ENCODE assay signal across 13 mouse cellular contexts in the genomic region with DNA sequence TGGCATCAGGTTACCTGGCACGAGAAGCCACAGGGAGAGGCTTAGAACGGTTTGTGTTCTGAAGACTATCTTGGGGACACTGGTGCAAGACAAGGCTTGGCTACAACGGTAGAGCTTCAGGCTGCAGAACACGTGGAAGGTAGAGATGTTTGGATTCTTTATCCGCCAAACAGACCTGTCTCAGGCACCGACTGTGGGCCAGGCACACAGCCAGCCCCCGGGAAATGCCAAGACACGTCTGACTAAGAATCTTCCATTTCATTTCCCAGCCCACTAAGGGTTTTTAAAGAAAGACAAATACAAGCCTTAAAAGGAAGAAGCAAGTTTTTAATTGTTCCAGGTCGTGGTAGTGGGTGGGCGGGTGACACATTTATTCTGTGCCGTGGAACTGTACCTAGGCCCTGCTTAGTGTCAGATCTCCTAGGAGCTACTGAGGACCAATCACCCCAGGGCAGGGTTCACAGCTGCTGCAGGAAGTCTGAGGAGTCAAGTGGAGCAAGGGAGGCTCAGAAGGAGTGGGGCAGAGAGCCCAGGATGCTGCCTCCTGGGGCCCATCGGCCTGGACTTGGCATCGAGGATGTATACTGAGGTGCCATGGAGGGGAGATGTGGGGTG. TPM values are rescaled to one million over a fixed set of nuclear protein-coding genes. Genes with fewer than 3 reads are reported as not detected.
A peak's percentile ranks its signal among the peaks of the same experiment; 100 is the strongest.
DNase-seq lines count a peak whose midpoint lies in the region; ATAC-seq and TF ChIP-seq lines count a peak whose summit lies in the region.
"Had no signal": no experiment of that assay in that cellular context is flagged by ENCODE, and none has a peak within 500 bp of the region (broad histone marks: within the 10 kb centered on the region; RNA-seq: fewer than 3 reads in every experiment).

No protein-coding gene starts in this region.

- intact Hi-C loops in left cerebral cortex, adult 2 months (cut with DNase I), result no loop called here

- no peaks in the 10 kb centered on the region for H3K9me3 ChIP-seq in stomach, postnatal 0 days (ENCODE audit: control insufficient read depth, low read length)
- H3K9me3 ChIP-seq in midbrain, embryonic 13.5 days, result no peaks in the 10 kb centered on the region
- no peaks in the 10 kb centered on the region for H3K9me3 ChIP-seq in liver, embryonic 12.5 days (replicated peaks)
- H3K9me3 ChIP-seq: G1E; hindbrain, embryonic 12.5 days had no signal

- no peak overlapping the region for H3K9ac ChIP-seq in stomach, postnatal 0 days (ENCODE audit: low read length)
- no peak overlapping the region for H3K9ac ChIP-seq in midbrain, embryonic 13.5 days (replicated peaks)
- no peak overlapping the region for H3K9ac ChIP-seq in liver, embryonic 12.5 days
- H3K9ac ChIP-seq: forebrain, postnatal 0 days; hindbrain, embryonic 12.5 days had no signal

- DNase-seq in left cerebral cortex, adult 2 months (ENCODE audit: extremely low spot score in 1 of 2, low spot score in 2 of 2), result peak; percentile 49 to 59
- no peak for DNase-seq in left cerebral cortex, adult 11 months (ENCODE audit: low spot score)
- DNase-seq in cerebellum, postnatal 10 days, result peak; percentile 81 to 83
- DNase-seq in left cerebral cortex, adult 8-10 months (ENCODE audit: low spot score in 2 of 2), result peak; percentile 42 to 74
- DNase-seq in stomach, postnatal 0 days (ENCODE audit: low spot score), result no peak
- DNase-seq: forebrain, postnatal 0 days; kidney, postnatal 36 days had no signal

- no peak for TF ChIP-seq CTCF in left cerebral cortex, adult 2 months (IDR thresholded peaks at IDR 0.05)
- no peak for TF ChIP-seq CTCF in stomach, postnatal 0 days (IDR thresholded peaks at IDR 0.05; ENCODE audit: low read depth)

- no peaks in the 10 kb centered on the region for H3K36me3 ChIP-seq in stomach, postnatal 0 days (ENCODE audit: control insufficient read depth, insufficient read depth, low read length)
- peaks cover 49% of the 10 kb centered on the region for H3K36me3 ChIP-seq in midbrain, embryonic 13.5 days
- H3K36me3 ChIP-seq in liver, embryonic 12.5 days, result no peaks in the 10 kb centered on the region
- H3K36me3 ChIP-seq: G1E had no signal

- no peak overlapping the region for H3K4me2 ChIP-seq in stomach, postnatal 0 days (replicated peaks; ENCODE audit: low read depth)
- H3K4me2 ChIP-seq in midbrain, embryonic 13.5 days (replicated peaks), result no peak overlapping the region
- no peak overlapping the region for H3K4me2 ChIP-seq in liver, embryonic 12.5 days
- H3K4me2 ChIP-seq: hindbrain, embryonic 12.5 days had no signal

- H3K27me3 ChIP-seq in stomach, postnatal 0 days (ENCODE audit: control insufficient read depth, insufficient read depth, low read length), result no peaks in the 10 kb centered on the region
- no peaks in the 10 kb centered on the region for H3K27me3 ChIP-seq in midbrain, embryonic 13.5 days
- peaks cover 5% of the 10 kb centered on the region; the same call in 1 of the 2 replicates for H3K27me3 ChIP-seq in liver, embryonic 12.5 days (replicated peaks)
- H3K27me3 ChIP-seq: hindbrain, embryonic 12.5 days had no signal

- H3K4me1 ChIP-seq in stomach, postnatal 0 days (replicated peaks; ENCODE audit: control insufficient read depth, insufficient read depth), result no peaks in the 10 kb centered on the region
- H3K4me1 ChIP-seq in midbrain, embryonic 13.5 days (replicated peaks), result peaks cover 47% of the 10 kb centered on the region
- H3K4me1 ChIP-seq in liver, embryonic 12.5 days, result no peaks in the 10 kb centered on the region

- no peak for ATAC-seq in stomach, postnatal 0 days (ENCODE audit: low FRiP score, low TSS enrichment)
- no peak for ATAC-seq in midbrain, embryonic 13.5 days
- ATAC-seq in liver, embryonic 12.5 days, result no peak
- ATAC-seq: forebrain, postnatal 0 days; lung, postnatal 0 days had no signal

- H3K4me3 ChIP-seq in left cerebral cortex, adult 2 months, result no peak overlapping the region
- no peak overlapping the region for H3K4me3 ChIP-seq in stomach, postnatal 0 days (ENCODE audit: low read depth, low read length)
- no peak overlapping the region for H3K4me3 ChIP-seq in midbrain, embryonic 13.5 days (replicated peaks)
- no peak overlapping the region for H3K4me3 ChIP-seq in liver, embryonic 12.5 days
- H3K4me3 ChIP-seq: hindbrain, embryonic 12.5 days had no signal

- no peak for TF ChIP-seq EP300 in stomach, postnatal 0 days (optimal IDR thresholded peaks at IDR 0.05)

- H3K27ac ChIP-seq in left cerebral cortex, adult 2 months, result peak overlapping the region; percentile 45
- peak overlapping the region; percentile 40 for H3K27ac ChIP-seq in stomach, postnatal 0 days (replicated peaks)
- no peak overlapping the region for H3K27ac ChIP-seq in midbrain, embryonic 13.5 days
- no peak overlapping the region for H3K27ac ChIP-seq in liver, embryonic 12.5 days
- H3K27ac ChIP-seq: hindbrain, embryonic 12.5 days had no signal

- 52% methylated on average over 13 of the region's 13 CpGs for WGBS in stomach, postnatal 0 days
- WGBS in midbrain, embryonic 13.5 days, result 87% methylated on average over 13 of the region's 13 CpGs
- 68% methylated on average over 13 of the region's 13 CpGs for WGBS in liver, embryonic 12.5 days (ENCODE audit: insufficient replicate concordance)

RNA-seq across cellular contexts. Expression of a gene that starts 12.6 kb away (rescaled TPM):
- total RNA-seq in left cerebral cortex, adult 2 months (2021), result 10 to 100 TPM; 40.8 to 42.4 TPM
- total RNA-seq in left cerebral cortex, adult 8-10 months (2022), result 10 to 100 TPM; 38.3 to 48.7 (median 40.9) TPM
- 8.1 and 9.1 TPM in 2 replicates for polyA plus RNA-seq in stomach, postnatal 0 days (2015; fragmentation: Nextera tagmentation; extraction: Ambion mirVana)
- 42.5 and 46.4 TPM in 2 replicates for polyA plus RNA-seq in midbrain, embryonic 13.5 days (2015; fragmentation: Nextera tagmentation; extraction: Ambion mirVana)
- 2.6 and 3.1 TPM in 2 replicates for polyA plus RNA-seq in liver, embryonic 12.5 days (2016; fragmentation: Nextera tagmentation; extraction: Ambion mirVana)
- total RNA-seq: common myeloid progenitor, adult 5-6 weeks had no signal

RNA-seq across cellular contexts. Expression of a gene that starts 40.8 kb away (rescaled TPM):
- 10 to 100 TPM; 22.2 TPM for total RNA-seq in left cerebral cortex, adult 2 months (2021)
- total RNA-seq in left cerebral cortex, adult 8-10 months (2022), result 10 to 100 TPM; 14.7 to 18.3 (median 16.6) TPM
- 331 and 433 TPM in 2 replicates for polyA plus RNA-seq in stomach, postnatal 0 days (2015; fragmentation: Nextera tagmentation; extraction: Ambion mirVana)
- 244 and 284 TPM in 2 replicates for polyA plus RNA-seq in midbrain, embryonic 13.5 days (2015; fragmentation: Nextera tagmentation; extraction: Ambion mirVana)
- polyA plus RNA-seq in liver, embryonic 12.5 days (2016; fragmentation: Nextera tagmentation; extraction: Ambion mirVana), result 249 and 251 TPM in 2 replicates
- polyA plus RNA-seq: G1E had no signal

Comparison
In these comparisons a context has a peak if more than half of its experiments do, and no peak if none do; other contexts are left out.
1. DNase-seq: peak in left cerebral cortex, adult 2 months (2 of 2), cerebellum, postnatal 10 days (2 of 2) and left cerebral cortex, adult 8-10 months (2 of 2); none in left cerebral cortex, adult 11 months (single experiment) and stomach, postnatal 0 days (single experiment).
2. H3K27ac ChIP-seq: peak in left cerebral cortex, adult 2 months (single experiment) and stomach, postnatal 0 days (single experiment); none in midbrain, embryonic 13.5 days (single experiment) and liver, embryonic 12.5 days (single experiment).